Mouse (Mus musculus) CD4-positive, CD25-positive, alpha-beta regulatory T cell, adult 4 months (primary cell): ENCODE measurements around the gene Zbtb7b. TPM values are rescaled to one million over a fixed set of nuclear protein-coding genes. Genes with fewer than 3 reads are reported as not detected.

Source experiments
- ATAC-seq: one replicate; pipeline ENCODE4 v1.8.0; 2017
- polyA plus RNA-seq, 2 experiments: library from polyadenylated mRNA; unstranded; fragments of 100-300 nt; shearing (Covaris generic); gene quantifications; one replicate each; pipeline ENCODE4 v1.2.1; 2017

Zbtb7b gene
- polyA plus RNA-seq, 2 experiments from 2014 or later, result 11.7 to 13.2 TPM

DNA sequence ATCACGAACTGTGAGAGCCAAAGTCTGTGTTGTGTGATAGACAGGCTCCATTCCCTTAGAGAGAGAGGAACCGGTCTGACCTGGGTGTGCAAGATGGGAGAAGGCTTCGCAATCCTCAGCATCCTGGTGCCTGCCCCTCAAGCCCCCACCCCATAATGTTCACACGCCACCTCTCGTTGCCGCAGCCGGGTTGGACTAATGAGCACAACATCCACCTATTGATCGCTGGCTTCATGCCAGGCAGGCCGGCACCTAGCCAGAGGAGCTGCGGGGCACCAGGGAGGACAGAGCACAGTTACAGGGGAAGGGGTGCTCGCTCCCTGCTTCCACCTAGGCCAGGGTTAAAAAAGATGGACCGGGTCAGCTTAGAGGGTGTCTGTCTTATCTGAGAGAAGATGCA is 62.1 kb downstream of the Zbtb7b start:
- no peak for ATAC-seq

DNA sequence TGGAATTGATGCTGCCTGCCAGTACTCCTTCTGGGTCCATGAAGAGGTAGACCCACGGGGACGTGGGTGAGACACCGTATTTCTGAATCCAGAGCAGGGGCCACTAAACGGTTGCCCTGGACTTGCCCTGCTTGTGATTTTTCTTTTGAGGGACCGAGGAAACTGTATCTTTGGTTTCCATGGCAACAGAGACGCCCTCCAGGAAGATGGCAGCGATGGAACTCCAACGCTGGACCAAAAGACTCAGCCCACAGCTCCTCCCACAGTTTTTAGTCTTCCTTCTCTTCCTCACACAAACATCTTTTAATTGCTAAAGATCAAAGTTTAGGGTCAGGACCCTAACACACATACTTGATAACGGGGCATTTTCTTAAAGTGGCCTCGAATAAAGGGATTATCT is 62.6 kb downstream of the Zbtb7b start:
- no peak for ATAC-seq

DNA sequence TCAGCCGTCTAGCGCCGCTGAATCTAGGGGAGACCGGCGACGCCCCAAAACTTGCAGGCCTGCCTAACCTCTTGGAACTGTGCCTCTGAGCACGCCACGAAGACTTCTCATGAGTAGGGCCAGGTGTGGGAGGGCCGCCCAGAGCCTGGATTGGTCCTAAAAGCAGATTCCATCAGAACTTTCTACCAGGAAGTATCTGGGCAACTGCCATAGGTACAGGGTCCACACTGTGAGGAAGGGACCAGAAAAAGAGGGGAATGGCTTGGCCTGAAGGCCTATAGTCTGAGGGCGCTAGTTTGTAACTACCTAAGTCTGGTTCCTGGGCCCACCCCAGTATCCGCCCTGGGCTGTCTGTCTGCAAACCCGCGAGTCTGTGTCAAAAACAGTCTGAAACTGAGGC is 63.0 kb downstream of the Zbtb7b start:
- ATAC-seq, result no peak

DNA sequence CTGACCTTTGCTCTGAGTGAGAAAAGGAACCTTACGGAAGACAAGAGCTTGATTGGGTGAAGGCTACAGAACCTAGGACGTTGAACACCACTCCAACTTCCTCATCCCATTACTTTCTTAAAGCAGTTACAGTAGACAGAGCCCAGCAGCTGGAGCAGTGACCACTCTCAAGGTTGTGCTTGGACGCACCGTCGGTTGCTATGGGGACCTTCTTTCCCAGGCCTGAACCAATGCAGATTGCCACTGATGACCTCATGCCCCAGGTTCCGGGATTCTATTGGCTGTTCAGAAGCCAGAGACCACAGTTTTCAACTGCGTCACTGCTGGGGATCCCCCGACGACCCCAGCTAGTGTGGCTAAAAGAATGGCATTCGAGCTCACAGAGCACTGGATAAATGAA is 63.6 kb downstream of the Zbtb7b start:
- ATAC-seq, result no peak

DNA sequence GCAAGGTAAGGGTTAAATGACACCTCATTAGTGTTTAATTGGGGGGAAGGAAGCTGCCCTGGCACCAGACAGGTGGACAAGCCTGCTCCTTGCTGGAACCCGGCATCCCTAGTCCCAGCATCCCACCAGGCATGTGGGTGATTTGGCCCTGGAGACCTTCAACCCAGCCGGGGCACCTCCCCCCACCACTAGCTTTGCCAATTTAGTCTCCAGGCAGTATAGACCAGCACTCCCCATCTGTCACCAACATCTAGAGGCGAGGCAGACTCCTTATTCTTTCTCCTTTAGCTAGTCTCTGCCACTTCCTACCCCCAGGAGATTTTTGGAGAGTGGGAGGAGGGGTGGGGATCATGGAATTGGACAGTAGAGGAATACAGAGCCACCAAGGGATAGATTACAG is 64.2 kb downstream of the Zbtb7b start:
- ATAC-seq, result no peak

DNA sequence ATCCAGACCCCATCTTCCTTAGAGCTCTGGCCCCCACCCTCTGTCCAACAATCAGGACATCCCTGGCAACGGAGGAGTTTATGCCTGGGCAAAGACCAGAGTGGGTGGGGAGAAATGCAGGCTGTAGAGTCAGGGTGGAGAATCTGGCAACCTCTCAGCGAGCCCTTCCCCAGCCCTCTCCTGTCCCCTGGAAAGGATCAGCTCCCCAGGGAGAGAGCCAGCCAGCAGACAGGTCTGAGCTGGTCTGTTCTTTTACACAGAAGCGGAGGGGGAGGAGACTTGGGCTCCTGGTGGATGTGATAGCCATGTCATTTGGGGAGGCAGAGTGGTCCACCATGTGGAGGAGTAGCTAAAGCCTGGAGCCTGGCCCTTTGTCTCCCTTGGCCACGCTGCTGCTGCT is 66.0 kb downstream of the Zbtb7b start:
- no peak for ATAC-seq

Other genes starting within 250 kb of the Zbtb7b start
- gene Hcn3, start 234.6 kb downstream of the Zbtb7b start, polyA plus RNA-seq, result 1 to 10 TPM; 1.3 to 2.4 TPM
- 10 to 100 TPM; 15.7 to 23.0 TPM for gene Clk2, start 230.0 kb downstream of the Zbtb7b start, polyA plus RNA-seq
- 100 to 1,000 TPM; 177 to 239 TPM for gene Scamp3, start 217.3 kb downstream of the Zbtb7b start, polyA plus RNA-seq
- 100 to 1,000 TPM; 209 to 296 TPM for gene Fam189b, start 211.6 kb downstream of the Zbtb7b start, polyA plus RNA-seq
- gene Gba, start 191.8 kb downstream of the Zbtb7b start, polyA plus RNA-seq, result 100 to 1,000 TPM in 1 of 2 experiments, 10 to 100 TPM in 1; 81.2 to 128 TPM
- gene Thbs3, start 179.6 kb downstream of the Zbtb7b start, polyA plus RNA-seq, result 1 to 10 TPM; 3.4 to 3.6 TPM
- gene Mtx1, start 167.7 kb downstream of the Zbtb7b start, polyA plus RNA-seq, result 100 to 1,000 TPM in 1 of 2 experiments, 10 to 100 TPM in 1; 78.8 to 144 TPM
- 1 to 10 TPM; 1.1 to 2.0 TPM for gene Muc1, start 165.7 kb downstream of the Zbtb7b start, polyA plus RNA-seq
- gene Krtcap2, start 148.8 kb downstream of the Zbtb7b start, polyA plus RNA-seq, result 100 to 1,000 TPM; 258 to 319 TPM
- gene Trim46, start 148.5 kb downstream of the Zbtb7b start, polyA plus RNA-seq, result 1 to 10 TPM; 4.0 to 7.0 TPM
- gene Dpm3, start 135.4 kb downstream of the Zbtb7b start, polyA plus RNA-seq, result 100 to 1,000 TPM; 116 to 155 TPM
- 100 to 1,000 TPM; 248 to 324 TPM for gene Slc50a1, start 124.2 kb downstream of the Zbtb7b start, polyA plus RNA-seq
- not detected for gene Efna1, start 113.6 kb downstream of the Zbtb7b start, polyA plus RNA-seq
- not detected for gene Efna3, start 71.8 kb downstream of the Zbtb7b start, polyA plus RNA-seq
- gene Efna4, start 56.7 kb downstream of the Zbtb7b start, polyA plus RNA-seq, result not detected
- 10 to 100 TPM in 1 of 2 experiments, 1 to 10 TPM in 1; 8.5 to 13.3 TPM for gene Adam15, start 44.8 kb downstream of the Zbtb7b start, polyA plus RNA-seq
- gene Dcst2, start 32.8 kb downstream of the Zbtb7b start, polyA plus RNA-seq, result under 1 TPM in 1 of 2 experiments, not detected in 1; 0.42 TPM
- 1 to 10 TPM in 1 of 2 experiments, under 1 TPM in 1; 0.59 to 1.1 TPM for gene Dcst1, start 29.5 kb downstream of the Zbtb7b start, polyA plus RNA-seq
- 1 to 10 TPM in 1 of 2 experiments, not detected in 1; 5.3 TPM for gene Lenep, start 8.0 kb upstream of the Zbtb7b start, polyA plus RNA-seq
- 10 to 100 TPM; 52.2 to 71.7 TPM for gene Flad1, start 17.1 kb upstream of the Zbtb7b start, polyA plus RNA-seq
- 10 to 100 TPM; 21.6 to 40.2 TPM for gene Cks1b, start 23.6 kb upstream of the Zbtb7b start, polyA plus RNA-seq
- 10 to 100 TPM; 33.2 to 35.2 TPM for gene Shc1, start 23.7 kb upstream of the Zbtb7b start, polyA plus RNA-seq
- 1 to 10 TPM; 6.0 to 7.9 TPM for gene Pygo2, start 35.4 kb upstream of the Zbtb7b start, polyA plus RNA-seq
- gene Pbxip1, start 41.9 kb upstream of the Zbtb7b start, polyA plus RNA-seq, result 10 to 100 TPM; 41.4 to 52.4 TPM
- 10 to 100 TPM; 29.8 to 46.0 TPM for gene Pmvk, start 59.8 kb upstream of the Zbtb7b start, polyA plus RNA-seq
- not detected for gene Kcnn3, start 125.4 kb upstream of the Zbtb7b start, polyA plus RNA-seq